Mouse (Mus musculus): Measurements from ENCODE around the gene Tarbp1. TPM values are rescaled to one million over a fixed set of nuclear protein-coding genes. Genes with fewer than 3 reads are reported as not detected.

The Tarbp1 gene
- polyA plus RNA-seq, 1 experiment from 2014 or later, result 2.2 TPM

Other genes starting within 250 kb of the Tarbp1 start
- gene Slc35f3, start 176.5 kb downstream of the Tarbp1 start, polyA plus RNA-seq (2015; fragmentation: Nextera tagmentation; extraction: Ambion mirVana), result 0.44 and 0.48 TPM in 2 replicates
- gene Coa6, start 52.5 kb downstream of the Tarbp1 start, polyA plus RNA-seq (2015; fragmentation: Nextera tagmentation; extraction: Ambion mirVana), result 51.0 and 54.4 TPM in 2 replicates
- gene Irf2bp2, start 118.9 kb upstream of the Tarbp1 start, polyA plus RNA-seq (2015; fragmentation: Nextera tagmentation; extraction: Ambion mirVana), result 11.7 and 12.8 TPM in 2 replicates

All from lung, embryonic 16.5 days (tissue).